Comparison of ENCODE assay signal across 9 mouse cellular contexts in the genomic region with DNA sequence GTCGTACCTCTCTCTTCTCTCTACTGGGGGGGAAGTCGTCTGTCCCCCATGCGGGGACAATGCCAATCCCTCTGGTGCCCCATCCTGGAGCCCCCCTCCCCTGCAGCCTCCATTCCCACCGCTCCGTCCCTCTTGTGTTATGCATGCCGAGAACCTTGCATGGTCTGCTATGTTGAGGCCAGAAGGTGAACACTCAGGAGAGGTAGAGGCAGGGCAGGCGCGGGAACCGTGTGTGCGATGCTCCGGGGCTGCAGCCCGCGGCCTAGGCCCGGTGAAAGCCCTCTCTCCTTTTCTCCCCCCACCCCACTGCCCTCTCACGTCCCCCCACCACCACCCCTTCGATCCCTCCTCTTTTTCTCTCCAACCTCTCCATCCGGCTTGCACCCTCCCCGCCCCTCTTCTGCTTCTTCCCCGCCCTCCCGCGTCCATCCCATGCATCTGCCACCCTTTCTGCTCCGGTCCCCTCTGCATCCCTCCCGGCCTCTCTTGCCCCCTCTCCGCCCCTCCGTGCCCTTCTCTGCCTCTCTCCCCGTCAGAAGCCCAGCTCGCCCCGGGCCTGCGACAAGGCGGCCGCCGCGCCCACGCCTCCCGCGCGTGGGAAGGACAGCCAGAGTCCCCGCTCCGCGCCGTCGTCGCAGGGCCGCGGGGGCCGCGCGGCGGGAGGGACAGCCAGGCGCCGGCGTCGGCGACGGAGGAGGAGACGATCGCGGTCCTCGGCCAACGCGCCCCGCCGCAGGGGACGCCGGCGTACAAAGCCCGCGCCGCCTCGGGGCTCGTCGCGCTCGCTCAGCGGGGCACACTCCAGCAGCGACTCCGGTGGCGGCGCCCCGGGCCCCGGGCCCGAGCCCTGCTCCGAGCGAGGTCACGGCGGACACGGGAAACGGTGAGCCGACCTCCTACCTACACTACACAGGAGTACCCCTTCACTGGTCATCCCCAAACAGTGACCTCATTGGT. TPM values are rescaled to one million over a fixed set of nuclear protein-coding genes. Genes with fewer than 3 reads are reported as not detected.
A peak's percentile ranks its signal among the peaks of the same experiment; 100 is the strongest.
DNase-seq lines count a peak whose midpoint lies in the region; ATAC-seq and TF ChIP-seq lines count a peak whose summit lies in the region.
"Had no signal": no experiment of that assay in that cellular context is flagged by ENCODE, and none has a peak within 500 bp of the region (broad histone marks: within the 10 kb centered on the region; RNA-seq: fewer than 3 reads in every experiment).

No protein-coding gene starts in this region.

- peaks cover 17% of the 10 kb centered on the region for H3K4me1 ChIP-seq in megakaryocyte, embryonic 14.5 days
- H3K4me1 ChIP-seq in hindbrain, embryonic 10.5 days (replicated peaks) = peaks cover 23% of the 10 kb centered on the region
- no peaks in the 10 kb centered on the region for H3K4me1 ChIP-seq in liver, postnatal 0 days (ENCODE audit: insufficient read depth)

- no peak for TF ChIP-seq EP300 in liver, postnatal 0 days (IDR thresholded peaks at IDR 0.05; ENCODE audit: low read depth)

- H3K36me3 ChIP-seq in megakaryocyte, embryonic 14.5 days (replicated peaks; ENCODE audit: low read length) = no peaks in the 10 kb centered on the region
- 0 out of 2 replicates have a peak, but pooled peaks cover 6% of the 10 kb centered on the region for H3K36me3 ChIP-seq in hindbrain, embryonic 10.5 days
- H3K36me3 ChIP-seq in liver, postnatal 0 days (replicated peaks; ENCODE audit: insufficient read depth, low read length) = no peaks in the 10 kb centered on the region

- peak overlapping the region; percentile 60 for H3K4me2 ChIP-seq in liver, postnatal 0 days (ENCODE audit: low read depth, low read length)

- DNase-seq in cerebellum, adult 9-11 months = peak; percentile 45
- peak; percentile 54 for DNase-seq in hindbrain, embryonic 10.5 days (ENCODE audit: low spot score)
- no peak for DNase-seq in liver, postnatal 0 days
- peak; percentile 60 for DNase-seq in testis, postnatal 10 days (ENCODE audit: low spot score)
- DNase-seq in yolk sac, embryonic 10.5 days (ENCODE audit: low spot score) = no peak

- H3K9me3 ChIP-seq in megakaryocyte, embryonic 14.5 days = peaks cover 9% of the 10 kb centered on the region
- no peaks in the 10 kb centered on the region for H3K9me3 ChIP-seq in hindbrain, embryonic 10.5 days
- H3K9me3 ChIP-seq in liver, postnatal 0 days (ENCODE audit: low read length) = no peaks in the 10 kb centered on the region

- H3K9ac ChIP-seq in liver, postnatal 0 days (replicated peaks) = no peak overlapping the region

- no peak for TF ChIP-seq CTCF in liver, postnatal 0 days (IDR thresholded peaks at IDR 0.05; ENCODE audit: low read depth)

- H3K27ac ChIP-seq in hindbrain, embryonic 10.5 days = peak overlapping the region; percentile 82
- H3K27ac ChIP-seq in liver, postnatal 0 days (ENCODE audit: low read depth) = no peak overlapping the region

- no peak for ATAC-seq in cerebellum, adult (ENCODE audit: insufficient number of reproducible peaks, low FRiP score, low TSS enrichment)
- ATAC-seq in megakaryocyte, adult 5-6 weeks (ENCODE audit: poor library complexity, severe bottlenecking) = no peak
- ATAC-seq in liver, postnatal 0 days = no peak

- WGBS in hindbrain, embryonic 10.5 days = under 1% methylated on average over 88 of the region's 89 CpGs
- WGBS in liver, postnatal 0 days (ENCODE audit: insufficient replicate concordance) = 5% methylated on average over 46 of the region's 89 CpGs

- peak overlapping the region; percentile 67 for H3K4me3 ChIP-seq in megakaryocyte, embryonic 14.5 days (replicated peaks)
- H3K4me3 ChIP-seq in hindbrain, embryonic 10.5 days = peak overlapping the region; percentile 56
- H3K4me3 ChIP-seq in liver, postnatal 0 days (ENCODE audit: low read depth, low read length) = peak overlapping the region; percentile 17; the same call in 1 of the 2 replicates
- H3K4me3 ChIP-seq: myocyte had no signal

- peaks cover 86% of the 10 kb centered on the region for H3K27me3 ChIP-seq in megakaryocyte, embryonic 14.5 days (replicated peaks)
- peaks cover 94% of the 10 kb centered on the region for H3K27me3 ChIP-seq in hindbrain, embryonic 10.5 days (ENCODE audit: insufficient read depth, poor library complexity, severe bottlenecking)
- H3K27me3 ChIP-seq in liver, postnatal 0 days (ENCODE audit: insufficient read depth, low read length) = peaks cover 60% of the 10 kb centered on the region

RNA-seq across cellular contexts. Expression of gene Hspb1, which starts 19.8 kb away (rescaled TPM):
- 0.79 TPM in 1 of 2 replicates, not detected in the other for polyA plus RNA-seq in megakaryocyte, embryonic 14.5 days (2012; ENCODE audit: insufficient read depth, low replicate concordance)
- total RNA-seq in megakaryocyte, adult 5-6 weeks (2015) = not detected in 2 replicates
- total RNA-seq in megakaryocyte, adult 5-6 weeks (2017) = not detected in 2 replicates
- polyA plus RNA-seq in hindbrain, embryonic 10.5 days (2016; fragmentation: Nextera tagmentation; extraction: Ambion mirVana) = 10.6 and 24.0 TPM in 2 replicates
- 4.5 and 9.1 TPM in 2 replicates for polyA plus RNA-seq in liver, postnatal 0 days (2015; fragmentation: Nextera tagmentation; extraction: Ambion mirVana)

Comparison
In these comparisons a context has a peak if more than half of its experiments do, and no peak if none do; other contexts are left out.
1. DNase-seq: peak in cerebellum, adult 9-11 months (single experiment), hindbrain, embryonic 10.5 days (single experiment) and testis, postnatal 10 days (single experiment); none in liver, postnatal 0 days (single experiment) and yolk sac, embryonic 10.5 days (single experiment).
2. H3K4me3 ChIP-seq: peak in every context shown above with its lines; median percentile 67 in megakaryocyte, embryonic 14.5 days; 56 in hindbrain, embryonic 10.5 days; 17 in liver, postnatal 0 days.